Mouse (Mus musculus): Measurements from ENCODE around the gene Steap4. TPM values are rescaled to one million over a fixed set of nuclear protein-coding genes. Genes with fewer than 3 reads are reported as not detected.
"Not testable (repeated sequence)": the region's sequence is repeated elsewhere in the genome, so short reads cannot be mapped to it uniquely, and the experiment has no call there.

Gene Steap4
- polyA plus RNA-seq (2012; rRNA removed): 2.6 and 2.7 TPM in 2 replicates

DNA sequence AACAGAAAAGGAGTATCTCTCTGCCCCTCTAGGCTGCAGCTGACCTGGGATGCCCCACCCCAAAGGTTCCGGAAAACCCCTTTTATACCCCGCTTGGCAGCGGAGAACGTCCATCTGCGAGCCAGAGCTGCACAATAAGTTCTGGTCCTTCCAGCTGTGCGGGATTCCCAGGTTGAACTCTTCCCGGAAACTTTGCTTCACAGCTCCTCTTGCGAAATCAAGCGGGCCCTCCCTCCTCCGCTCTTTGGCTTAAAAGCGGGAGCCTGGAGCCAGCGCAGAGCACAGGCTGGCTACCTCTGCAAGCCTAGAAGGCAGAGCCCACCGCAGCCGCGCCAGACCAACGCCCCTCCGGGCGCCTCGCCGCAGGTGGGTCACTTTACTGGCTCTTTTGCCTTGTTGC, at the start of gene Steap4:
TSS of gene Steap4 (plus strand) at position 282 of the 400 bp plus-strand sequence.
- DNase-seq (ENCODE audit: low read depth, low spot score): no peak
- WGBS: 3% methylated on average over 20 of the region's 20 CpGs

DNA sequence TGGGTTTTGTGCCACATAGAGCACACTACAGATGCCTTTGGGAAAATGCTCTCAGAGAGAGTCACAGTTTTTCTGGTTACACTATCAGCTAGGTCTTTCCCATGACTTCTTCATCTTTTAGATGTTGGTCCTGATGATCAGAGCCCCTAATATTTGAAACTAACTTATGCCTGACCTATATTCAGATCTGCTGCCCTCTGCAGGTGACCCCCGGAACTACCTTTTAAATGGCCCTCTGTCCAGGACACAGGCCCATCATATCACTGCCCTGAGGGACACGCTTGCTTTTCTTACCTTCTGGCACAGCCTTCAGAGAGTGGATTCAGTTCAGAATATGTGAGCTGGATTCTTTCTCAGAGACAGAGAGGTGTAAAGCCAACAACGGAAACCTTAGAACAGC, 48.3 kb upstream of the Steap4 start:
- DNase-seq (ENCODE audit: low read depth, low spot score): no peak
- 72% methylated on average over 3 of the region's 3 CpGs for WGBS

DNA sequence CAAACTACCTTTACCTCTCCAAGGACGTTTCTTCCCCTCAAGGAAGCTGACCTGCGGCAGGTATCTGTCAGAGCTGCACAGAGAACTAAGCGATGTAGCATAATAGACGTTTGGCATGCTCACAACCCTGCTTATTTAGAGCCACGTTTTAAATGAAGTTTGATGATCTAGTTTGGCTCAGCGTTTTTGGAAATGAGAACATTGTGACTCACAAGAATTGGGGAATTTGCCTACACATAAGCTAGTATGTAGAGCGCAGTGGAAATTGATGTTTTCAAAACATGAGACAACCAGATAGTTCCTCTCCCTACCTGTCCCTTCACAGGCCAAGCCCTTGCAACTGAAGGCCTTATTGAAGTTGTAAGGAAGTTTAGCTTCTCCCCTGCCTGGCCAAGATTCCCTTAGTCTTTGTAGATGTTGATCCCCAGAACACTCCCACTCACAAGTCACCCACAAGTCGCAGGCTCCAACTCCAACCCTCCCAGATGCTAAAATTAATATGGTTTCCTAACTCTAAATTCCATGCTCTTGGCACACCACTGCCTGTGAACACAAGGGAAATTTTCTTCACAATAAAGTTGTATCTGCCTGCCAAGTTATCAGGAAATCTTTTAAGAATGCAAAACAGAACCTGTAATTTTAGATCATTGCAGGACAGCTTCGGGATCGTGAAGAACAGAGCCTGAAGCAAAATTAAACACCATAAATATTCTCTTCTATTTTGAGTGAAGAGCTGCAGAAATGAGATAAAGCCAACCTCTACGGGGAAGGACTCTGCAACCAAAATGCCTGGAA, 42.6 kb upstream of the Steap4 start:
- 71% methylated on average over 11 of the region's 11 CpGs for WGBS
- DNase-seq (ENCODE audit: low read depth, low spot score): no peak

DNA sequence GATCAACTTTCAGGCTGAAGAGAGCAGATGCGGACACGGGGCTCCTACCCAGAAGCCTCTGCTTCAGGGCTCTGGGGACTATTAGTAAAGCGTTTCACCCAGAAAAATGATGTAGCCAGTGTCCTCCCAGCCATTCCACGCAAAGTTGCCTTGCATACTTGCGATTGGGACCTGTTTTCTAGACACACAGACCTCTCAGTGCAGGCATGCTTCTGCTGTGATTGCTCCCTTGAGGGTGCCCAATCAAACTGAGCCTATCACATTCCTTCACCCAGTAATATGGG, 42.0 kb upstream of the Steap4 start:
- WGBS: 80% methylated on average over 5 of the region's 5 CpGs
- DNase-seq (ENCODE audit: low read depth, low spot score): no peak

DNA sequence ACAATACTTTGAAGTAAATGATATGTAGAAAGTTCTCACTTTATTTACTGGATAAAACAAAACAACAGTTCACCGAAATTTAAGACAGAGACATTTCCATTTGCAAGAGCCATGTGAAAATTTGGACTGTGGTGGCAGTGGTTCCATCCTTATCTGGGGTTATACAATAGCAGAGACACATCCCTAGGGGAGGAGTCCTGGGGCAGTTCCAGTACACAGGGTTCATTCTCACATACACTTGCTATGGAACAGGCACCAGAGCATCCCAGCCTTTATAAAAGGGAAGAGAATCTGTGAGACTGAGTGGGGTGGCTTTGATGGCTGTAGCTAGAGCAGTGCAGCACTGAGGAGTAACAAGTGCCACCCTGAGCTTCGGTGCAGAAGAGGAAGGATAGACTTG, 40.6 kb upstream of the Steap4 start:
- DNase-seq (ENCODE audit: low read depth, low spot score): no peak
- 86% methylated on average over 2 of the region's 2 CpGs for WGBS

DNA sequence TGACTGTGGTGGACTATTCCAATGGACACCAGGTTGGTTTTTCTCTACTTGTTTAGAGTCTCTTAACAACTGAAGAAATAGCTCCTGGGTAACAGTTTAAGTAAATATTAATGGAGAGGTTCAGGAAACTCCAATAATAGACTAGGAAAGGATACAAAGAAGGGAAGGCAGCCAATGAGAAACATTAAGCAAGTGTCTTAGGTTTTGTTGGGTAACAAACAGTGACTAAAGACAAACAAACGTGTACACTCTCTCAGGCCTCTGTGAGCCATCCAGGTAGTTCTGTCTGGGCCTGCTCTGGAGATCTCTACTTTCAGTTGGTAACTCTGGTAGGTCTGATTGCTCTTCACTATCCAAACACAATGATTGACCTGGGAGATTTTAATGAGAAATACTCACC, 37.5 kb upstream of the Steap4 start:
- DNase-seq (ENCODE audit: low read depth, low spot score): no peak
- WGBS: 69% methylated on average over 1 of the region's 1 CpGs

DNA sequence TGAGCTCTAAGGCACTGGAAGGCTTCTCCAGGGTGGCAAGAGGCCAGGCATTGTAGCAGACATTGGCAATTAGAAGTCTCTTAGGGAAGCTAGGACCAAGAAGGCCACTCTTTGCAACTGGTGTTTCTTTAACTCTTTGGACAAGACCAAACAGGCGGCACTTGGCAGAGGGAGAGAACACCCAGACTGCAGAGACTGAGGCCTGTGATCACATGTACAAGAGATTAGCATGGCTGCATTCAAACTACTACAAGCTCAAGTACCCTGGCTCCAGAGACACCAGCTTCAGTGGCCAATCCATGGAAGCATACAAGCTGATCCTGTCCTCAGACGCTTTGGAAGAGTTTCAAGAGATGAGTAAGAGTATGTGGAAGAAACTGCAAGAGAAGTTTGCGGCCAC, 36.6 kb upstream of the Steap4 start:
- no peak for DNase-seq (ENCODE audit: low read depth, low spot score)
- 87% methylated on average over 3 of the region's 3 CpGs for WGBS

DNA sequence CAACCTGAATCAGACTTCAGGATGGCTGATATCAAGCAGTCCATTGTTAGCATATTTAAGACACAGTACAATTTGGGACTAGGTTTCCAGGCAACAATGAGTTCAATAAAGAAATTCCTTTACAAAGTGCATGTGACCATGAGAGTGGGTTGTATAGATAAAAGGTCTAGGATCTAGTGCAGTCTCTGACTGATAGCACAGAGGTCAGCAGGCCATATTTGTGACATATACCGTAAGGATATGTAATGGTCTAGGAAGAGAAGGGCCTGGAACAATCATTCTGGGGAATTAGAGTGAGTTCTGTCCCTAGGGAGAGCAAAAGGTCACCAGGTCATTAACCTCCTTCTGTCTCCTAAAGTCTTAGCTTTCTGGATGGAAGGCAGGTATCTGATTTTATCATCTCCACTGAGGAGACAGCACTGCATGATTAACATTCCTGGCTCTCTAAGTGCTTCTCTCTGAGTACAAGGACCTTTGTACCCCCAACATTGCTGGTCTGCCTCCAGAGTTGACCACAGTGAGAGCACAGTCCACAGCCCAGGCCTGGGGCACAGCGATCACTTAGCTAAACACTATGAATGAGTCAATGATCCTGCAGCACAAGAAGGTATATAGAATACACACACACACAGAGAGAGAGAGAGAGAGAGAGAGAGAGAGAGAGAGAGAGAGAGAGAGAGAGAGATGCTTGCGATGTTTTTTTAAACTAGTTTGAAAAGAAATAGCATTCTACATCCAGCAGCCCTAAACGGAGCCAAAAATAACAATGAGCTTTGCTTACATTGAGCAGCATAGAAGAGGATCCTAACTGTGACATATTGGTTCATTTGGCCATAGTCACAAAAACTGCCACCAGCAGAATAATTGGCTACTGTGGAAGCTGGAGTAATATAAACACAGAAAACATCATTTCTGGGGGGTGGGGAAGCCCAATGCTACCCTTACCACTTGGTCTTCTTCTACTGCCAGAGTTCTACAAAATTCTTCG, 27.7 kb upstream of the Steap4 start:
- 66% methylated on average over 5 of the region's 5 CpGs for WGBS
- DNase-seq (ENCODE audit: low read depth, low spot score): no peak

DNA sequence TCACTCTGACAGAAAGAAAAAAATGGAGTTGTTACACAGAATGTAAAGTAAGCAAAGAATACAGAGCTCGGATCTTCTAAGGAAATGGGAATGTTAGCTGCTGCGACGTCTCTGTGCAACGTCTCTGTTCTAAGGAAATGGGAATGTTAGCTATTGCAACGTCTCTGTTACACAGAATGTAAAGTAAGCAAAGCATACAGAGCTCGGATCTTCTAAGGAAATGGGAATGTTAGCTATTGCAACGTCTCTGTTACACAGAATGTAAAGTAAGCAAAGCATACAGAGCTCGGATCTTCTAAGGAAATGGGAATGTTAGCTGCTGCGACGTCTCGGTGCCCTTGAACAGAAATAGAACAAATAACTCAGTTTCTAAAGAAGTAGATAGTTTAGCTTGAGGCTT, 26.8 kb upstream of the Steap4 start:
- WGBS: 50% methylated on average over 11 of the region's 11 CpGs
- not testable (repeated sequence) for DNase-seq (ENCODE audit: low read depth, low spot score)

DNA sequence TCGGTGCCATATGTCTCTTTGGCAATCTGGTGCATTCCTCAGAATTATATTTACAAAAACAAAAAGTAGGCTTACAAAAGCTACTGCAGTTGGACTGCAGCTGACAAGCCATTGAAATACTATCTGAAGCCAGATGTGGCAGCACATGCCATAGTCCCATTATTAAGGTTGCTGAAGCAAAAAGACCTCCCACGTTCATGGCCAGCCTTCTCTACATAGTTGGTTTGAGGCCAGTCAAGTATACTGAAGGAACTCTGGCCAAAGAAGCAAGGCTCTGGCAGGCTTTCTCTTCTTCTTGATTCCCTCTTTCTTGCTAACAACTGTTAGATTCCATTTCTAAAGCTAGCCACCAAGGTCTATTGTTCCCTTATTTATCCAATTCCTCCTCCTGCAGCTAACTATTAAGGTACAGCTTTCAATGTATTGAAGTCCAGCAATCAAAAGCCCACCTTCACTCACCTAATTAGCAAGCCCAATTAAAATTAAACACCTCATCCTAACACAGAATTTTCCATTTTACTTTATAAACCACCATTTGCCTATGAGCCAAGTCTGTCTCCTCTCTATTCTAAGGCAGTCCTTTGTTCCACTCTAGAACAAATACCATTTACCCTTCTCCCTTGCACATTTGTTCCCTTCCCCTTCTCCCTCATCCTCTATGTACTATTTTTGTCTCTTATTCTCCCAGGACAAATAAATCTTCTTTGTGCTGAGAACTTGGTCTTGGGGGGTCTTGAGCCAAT, 26.2 kb upstream of the Steap4 start:
- DNase-seq (ENCODE audit: low read depth, low spot score): no peak
- 66% methylated on average over 2 of the region's 2 CpGs for WGBS

DNA sequence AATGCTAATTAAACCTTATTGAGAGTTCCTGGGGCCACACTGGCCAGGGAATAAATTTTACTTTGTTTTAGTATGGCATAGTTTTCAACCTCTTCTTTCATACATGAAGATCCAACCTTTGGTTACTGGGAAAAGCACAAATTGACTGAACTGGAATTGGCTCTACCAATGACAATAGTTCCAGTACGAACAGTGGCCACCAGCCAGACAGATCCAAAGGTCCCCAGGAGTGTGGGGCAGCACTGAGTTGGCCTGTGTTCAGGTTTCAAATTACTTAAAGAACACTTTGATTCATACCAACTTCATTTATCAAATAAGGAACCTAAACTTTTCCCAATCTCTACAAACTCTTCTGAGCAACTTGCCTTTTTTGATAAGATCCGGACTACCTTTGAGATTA, 5.4 kb upstream of the Steap4 start:
- WGBS: 60% methylated on average over 2 of the region's 2 CpGs
- no peak for DNase-seq (ENCODE audit: low read depth, low spot score)

DNA sequence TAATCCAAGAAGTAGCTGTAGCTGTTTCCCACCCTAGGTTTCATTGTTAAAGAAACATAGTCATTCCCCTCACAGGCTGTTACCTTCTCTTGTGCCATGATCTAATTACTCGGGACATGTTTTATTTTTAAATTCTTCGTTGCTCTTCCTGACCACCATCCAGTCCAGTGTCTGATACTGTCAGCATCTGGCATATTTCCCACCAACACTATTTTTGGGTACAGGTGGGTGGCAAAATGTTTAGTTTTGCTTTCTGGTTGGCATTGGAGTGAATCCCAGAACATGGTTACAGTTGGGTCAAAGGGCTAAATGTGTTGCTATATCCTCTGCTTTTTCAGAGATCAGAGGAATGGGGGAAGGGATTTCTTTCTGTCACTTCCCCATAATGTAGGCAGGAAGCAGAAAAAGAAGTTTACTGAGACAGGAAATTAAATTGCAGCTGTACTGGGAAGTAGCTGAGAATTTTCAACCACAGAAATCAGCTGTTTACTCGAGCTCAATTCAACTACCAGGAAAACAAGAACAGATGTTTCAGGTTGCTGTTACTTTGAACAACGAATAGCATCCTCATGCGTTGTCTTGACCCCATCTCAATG, 4.8 kb upstream of the Steap4 start:
- DNase-seq (ENCODE audit: low read depth, low spot score): no peak
- WGBS: 46% methylated on average over 5 of the region's 5 CpGs

DNA sequence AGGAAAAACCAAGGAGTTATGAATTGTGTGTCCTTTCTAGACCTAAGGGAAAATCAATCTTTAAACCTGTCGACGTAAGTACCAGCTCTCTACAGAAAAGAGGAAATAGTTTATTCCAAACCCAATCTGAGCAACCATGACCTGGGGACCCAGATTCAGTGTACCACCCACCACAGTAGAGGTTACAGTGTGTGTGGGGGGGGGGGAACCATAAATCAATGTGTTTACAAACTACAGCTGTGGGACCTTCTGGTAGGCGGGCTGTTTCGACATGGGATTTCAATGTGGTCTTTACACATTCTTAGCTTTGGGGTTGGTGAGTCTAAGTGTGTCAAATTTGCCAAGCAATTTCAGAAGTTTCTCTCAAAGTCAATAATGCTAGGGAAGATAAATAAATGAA, 2.2 kb upstream of the Steap4 start:
- 79% methylated on average over 4 of the region's 4 CpGs for WGBS
- no peak for DNase-seq (ENCODE audit: low read depth, low spot score)

DNA sequence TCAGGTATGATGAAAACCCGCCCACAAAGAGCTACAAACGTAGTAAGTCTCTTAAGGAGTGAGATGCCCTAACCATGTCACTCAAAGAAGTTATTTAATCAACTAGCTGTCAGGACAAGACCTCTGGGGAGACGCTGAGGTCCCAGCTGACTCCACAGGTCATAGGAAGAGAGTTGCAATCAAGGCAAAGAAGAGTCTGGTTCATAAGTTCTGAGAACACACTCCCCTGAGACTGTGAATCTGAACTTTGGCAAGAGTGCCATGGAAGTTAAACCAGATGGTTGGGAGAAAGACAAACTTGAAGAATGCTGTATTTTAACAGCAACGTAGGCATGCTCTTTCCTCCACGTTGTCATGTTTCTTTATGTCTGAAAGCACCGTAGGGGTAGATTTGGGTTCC, 971 bp upstream of the Steap4 start:
- no peak for DNase-seq (ENCODE audit: low read depth, low spot score)
- WGBS: 87% methylated on average over 6 of the region's 6 CpGs

DNA sequence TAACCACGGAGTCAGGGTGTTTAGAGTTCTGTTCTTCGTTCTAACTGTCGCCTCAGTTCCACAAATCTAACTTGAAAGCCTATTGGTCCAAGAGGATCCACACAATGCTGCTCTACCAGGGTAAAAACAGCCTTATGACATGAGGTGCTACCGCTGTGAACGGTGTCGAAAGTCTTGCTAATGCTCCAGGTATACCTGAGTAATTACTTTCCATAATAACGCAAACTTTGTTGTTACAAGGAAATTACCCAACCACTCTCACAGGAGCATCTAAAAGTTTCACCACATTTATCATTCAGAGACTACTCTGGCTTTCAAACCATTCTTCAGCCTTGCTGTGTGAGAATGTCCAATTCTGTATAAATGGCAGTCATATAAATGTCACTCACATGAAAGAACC, 856 bp downstream of the Steap4 start:
- WGBS: 84% methylated on average over 7 of the region's 7 CpGs
- no peak for DNase-seq (ENCODE audit: low read depth, low spot score)

DNA sequence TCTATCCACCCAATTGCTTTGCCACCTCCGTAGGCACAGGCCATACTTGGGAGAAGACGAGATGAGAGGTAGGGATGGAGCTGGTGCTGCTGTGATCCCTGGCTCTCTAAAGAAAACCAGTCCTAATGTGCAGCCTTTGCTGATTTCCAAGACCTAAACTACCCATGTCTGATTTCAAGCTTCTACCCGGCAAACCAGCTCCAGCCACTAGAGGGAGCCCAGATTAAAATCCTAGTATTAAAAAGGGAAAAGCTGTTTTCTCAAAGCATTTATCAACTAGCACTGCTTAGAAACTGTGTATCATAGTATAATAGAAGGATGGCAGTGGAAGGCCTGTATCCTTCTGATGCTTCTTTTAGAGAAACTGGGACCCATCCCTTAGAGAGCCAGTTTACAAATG, 5.0 kb downstream of the Steap4 start:
- DNase-seq (ENCODE audit: low read depth, low spot score): no peak
- WGBS: 19% methylated on average over 3 of the region's 3 CpGs

DNA sequence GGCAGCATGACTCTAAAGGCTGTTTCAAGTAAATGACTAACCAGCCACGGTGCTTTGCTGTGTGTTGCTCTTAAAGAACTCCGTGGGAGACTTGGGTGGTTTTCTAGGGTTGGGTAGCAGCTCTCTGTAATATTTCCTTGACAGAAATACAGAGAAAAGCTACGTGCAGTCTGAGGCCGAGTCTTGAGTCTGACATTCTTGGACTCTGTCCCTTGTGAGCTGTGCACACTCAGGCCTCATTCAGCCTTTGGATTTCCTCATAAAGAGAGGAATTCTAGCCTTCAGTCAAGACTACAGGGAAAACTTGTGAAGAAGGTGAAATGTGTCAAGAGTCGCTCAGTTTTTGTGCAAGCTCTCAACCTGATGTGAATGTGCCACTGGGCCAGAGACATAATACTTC, 7.9 kb downstream of the Steap4 start:
- WGBS: 33% methylated on average over 5 of the region's 5 CpGs

DNA sequence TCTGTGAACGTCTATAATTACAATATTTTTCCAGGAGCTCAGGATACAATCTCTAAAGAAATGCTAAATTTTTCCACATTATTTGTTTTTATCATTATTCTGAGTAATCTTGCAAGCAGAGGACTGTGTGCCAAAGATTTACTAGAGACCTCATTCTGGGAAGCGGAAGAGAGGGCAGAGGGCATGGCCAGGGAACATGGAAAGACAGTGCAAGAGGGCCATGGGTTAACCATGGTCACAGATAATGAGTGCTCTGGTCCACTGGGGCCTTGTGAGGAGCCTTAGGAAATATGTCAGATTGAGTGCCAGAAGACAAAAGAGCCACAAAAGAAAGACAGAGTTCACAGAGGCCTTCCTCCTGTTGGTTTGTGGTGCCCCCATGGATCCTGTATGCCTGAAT, 12.0 kb downstream of the Steap4 start:
- no peak for DNase-seq (ENCODE audit: low read depth, low spot score)
- 47% methylated on average over 2 of the region's 2 CpGs for WGBS

More for the DNA sequence above, 7.9 kb downstream of the Steap4 start:
- no peak for DNase-seq (ENCODE audit: low read depth, low spot score)

DNA sequence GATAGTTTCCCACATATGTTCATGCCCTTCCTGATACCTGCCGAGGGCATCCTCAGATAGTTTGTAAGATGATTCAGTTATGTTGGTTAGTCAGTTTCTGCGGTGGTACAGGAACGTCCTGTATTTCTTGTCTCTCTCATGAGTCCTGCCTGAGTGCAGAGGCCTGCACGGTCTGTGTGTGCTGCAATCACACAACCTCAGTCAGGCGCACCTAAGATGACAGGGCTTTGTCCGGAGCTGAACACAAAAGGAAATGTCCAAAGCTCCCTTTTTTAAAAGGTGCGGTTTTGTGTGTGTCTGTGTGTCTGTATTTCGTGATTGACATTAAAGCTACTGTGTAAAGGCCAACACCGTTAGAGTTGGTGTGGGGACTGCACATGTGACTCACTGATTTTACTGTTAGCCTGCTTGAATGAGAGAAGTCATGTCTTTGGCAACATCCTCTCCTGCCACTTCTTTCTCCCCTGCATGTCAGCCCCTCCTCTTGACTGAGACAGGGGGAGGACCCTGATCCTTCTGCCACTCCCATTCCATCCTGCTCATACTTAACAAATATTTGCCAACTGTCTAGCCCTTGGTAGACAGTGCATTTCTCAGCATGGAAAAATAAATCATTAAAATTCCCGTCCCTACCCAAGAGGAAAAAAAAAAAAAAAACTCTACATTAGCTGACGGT, 14.4 kb downstream of the Steap4 start:
- no peak for DNase-seq (ENCODE audit: low read depth, low spot score)

More for the DNA sequence above, 14.4 kb downstream of the Steap4 start:
- WGBS: 42% methylated on average over 11 of the region's 11 CpGs
